Mouse (Mus musculus): ENCODE measurements around the gene 1700069L16Rik. TPM values are rescaled to one million over a fixed set of nuclear protein-coding genes. Genes with fewer than 3 reads are reported as not detected.

The 1700069L16Rik gene
- polyA plus RNA-seq (2012; rRNA removed): not detected in 2 replicates

DNA sequence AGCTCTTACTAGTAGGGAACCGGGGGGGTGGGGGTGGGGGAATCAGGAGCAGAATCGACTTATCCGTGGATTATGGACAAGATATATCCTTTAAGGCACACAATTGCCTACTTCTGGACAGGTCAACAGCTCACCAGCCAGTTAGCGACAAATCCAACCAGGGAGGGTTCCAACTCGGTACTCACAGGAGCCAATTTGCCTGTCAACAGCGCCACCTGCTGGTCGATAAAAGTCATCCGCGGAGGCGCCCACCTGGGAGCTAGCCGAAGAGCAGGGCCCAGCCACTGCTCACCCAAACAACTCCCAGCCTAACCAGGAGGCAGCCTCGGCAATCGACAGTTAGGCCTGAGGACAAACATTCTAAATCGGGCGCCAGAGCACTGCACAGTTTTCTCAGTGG is at the start of gene 1700069L16Rik:
1700069L16Rik (minus strand) TSS at position 327 of the 400 bp plus-strand sequence.

DNA sequence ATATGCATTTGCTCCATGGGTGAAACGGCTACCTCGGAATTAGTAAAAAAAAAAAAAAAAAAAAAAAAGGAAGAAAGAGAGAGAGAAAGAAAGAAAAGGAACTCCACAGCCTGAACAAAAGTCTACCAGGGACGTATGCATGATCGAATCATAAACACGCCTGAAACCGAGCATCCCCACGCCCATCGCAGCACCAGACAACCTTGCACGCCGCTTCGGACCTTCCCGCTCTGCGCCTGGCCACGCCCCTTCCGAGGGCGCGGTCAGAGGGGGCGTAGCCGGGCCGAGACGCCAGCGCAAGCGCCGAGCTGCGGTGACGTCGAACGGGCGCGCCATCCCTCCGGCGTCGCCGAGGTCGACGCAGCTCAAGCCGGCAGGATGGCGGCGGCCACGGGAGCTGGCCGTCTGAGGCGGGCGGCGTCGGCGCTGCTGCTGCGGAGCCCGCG is 47.9 kb upstream of the 1700069L16Rik start, which contains the start of the genes Sart3 and Iscu:
Sart3 (minus strand) TSS at position 61 of the 446 bp plus-strand sequence.
Iscu (plus strand) TSS at position 299 of the 446 bp plus-strand sequence.

GRCm38 (mm10) chr5:113735345-113736112 is 11.0 kb upstream of the 1700069L16Rik start, which contains the start of gene Ficd:
TSS of gene Ficd (plus strand) at chr5:113735803.

DNA sequence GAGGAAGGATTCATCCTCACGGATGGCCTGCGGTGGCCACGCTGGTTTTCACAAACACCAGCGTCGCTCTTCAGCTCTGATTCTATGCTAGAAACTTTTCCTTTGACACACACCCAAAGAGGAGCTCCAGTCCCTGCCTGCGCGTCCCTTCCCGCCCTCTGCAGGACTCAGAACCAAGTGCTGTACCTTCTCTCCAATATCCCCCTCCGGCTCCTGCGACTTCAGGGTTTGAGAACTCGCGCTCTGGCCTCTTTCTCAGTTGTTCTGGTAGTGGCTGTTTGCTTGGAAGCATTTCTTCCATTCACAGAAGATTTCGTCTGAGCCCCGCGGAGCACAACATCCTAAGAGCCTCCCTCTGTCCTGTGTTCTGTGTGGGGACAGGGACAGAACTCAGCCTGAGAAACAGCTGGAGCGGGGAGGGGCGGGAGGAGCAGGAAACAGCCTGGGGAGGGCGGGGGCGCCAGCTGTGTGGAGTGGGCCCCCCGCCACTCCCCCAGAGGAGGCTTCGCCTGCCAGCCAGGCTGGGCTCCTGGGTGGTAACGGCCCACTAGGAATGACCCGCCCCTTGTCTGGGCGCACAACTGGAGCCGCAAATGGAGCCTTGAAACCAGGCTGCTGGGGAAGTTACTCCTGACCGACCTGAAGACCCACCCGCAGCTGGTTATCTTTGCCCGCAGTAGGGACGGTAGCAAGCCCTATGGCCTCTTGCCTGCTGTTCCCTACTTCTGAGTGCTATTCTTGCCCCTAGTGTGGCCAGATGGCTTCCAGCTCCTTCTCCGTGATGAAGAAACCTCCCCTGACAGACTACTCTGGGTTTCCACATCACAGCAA is 74.3 kb downstream of the 1700069L16Rik start, which contains the start of gene Cmklr1:
Cmklr1 (minus strand) TSS at position 392 of the 831 bp plus-strand sequence.

Other genes starting within 250 kb of the 1700069L16Rik start
- gene Wscd2, start 234.4 kb downstream of the 1700069L16Rik start, polyA plus RNA-seq (2012; rRNA removed): 22.7 and 23.1 TPM in 2 replicates
- 14.9 and 21.3 TPM in 2 replicates for gene Cmklr1, start 74.3 kb downstream of the 1700069L16Rik start, polyA plus RNA-seq (2012; rRNA removed)
- 8.2 and 8.5 TPM in 2 replicates for gene Ficd, start 11.0 kb upstream of the 1700069L16Rik start, polyA plus RNA-seq (2012; rRNA removed)
- gene Sart3, start 47.7 kb upstream of the 1700069L16Rik start, polyA plus RNA-seq (2012; rRNA removed): 18.5 and 25.6 TPM in 2 replicates
- 77.5 and 87.6 TPM in 2 replicates for gene Iscu, start 48.0 kb upstream of the 1700069L16Rik start, polyA plus RNA-seq (2012; rRNA removed)
- gene Tmem119, start 75.7 kb upstream of the 1700069L16Rik start, polyA plus RNA-seq (2012; rRNA removed): 61.4 and 69.3 TPM in 2 replicates
- 27.4 and 30.8 TPM in 2 replicates for gene Selplg, start 107.9 kb upstream of the 1700069L16Rik start, polyA plus RNA-seq (2012; rRNA removed)
- gene Coro1c, start 184.0 kb upstream of the 1700069L16Rik start, polyA plus RNA-seq (2012; rRNA removed): 133 and 140 TPM in 2 replicates